Mouse (Mus musculus) brain, embryonic 14.5 days (tissue): ENCODE measurements at regions not wholly inside any gene's neighbourhood (a gene's known extent, or its start where the extent isn't known, plus 50 kb on each side); places are given as distances from the start of the nearest gene placed in this dataset.

Experiments
- DNase-seq: peaks from one replicate; pipeline ENCODE4 v3.0.0-alpha.2; 2011; ENCODE audit warnings: low read depth
- CTCF ChIP-seq: fragments of 200-500 bp; IDR thresholded peaks from 2 replicates; pipeline ENCODE4 v1.5.1; 2012; ENCODE audit warnings: inconsistent platforms, mild to moderate bottlenecking, moderate library complexity, borderline replicate concordance; ENCODE audit not compliant: insufficient read depth, insufficient read length; ENCODE audit errors: extremely low read depth
- POLR2A ChIP-seq: fragments of 200-500 bp; IDR thresholded peaks from 2 replicates; pipeline ENCODE4 v1.6.1; 2012; ENCODE audit warnings: mild to moderate bottlenecking, inconsistent platforms, borderline replicate concordance; ENCODE audit not compliant: poor library complexity, insufficient read depth, insufficient read length, severe bottlenecking; ENCODE audit errors: extremely low read depth

- no peak for DNase-seq
- TF ChIP-seq CTCF (no peak), POLR2A (no peak)
Measured at GRCm38 (mm10) chr9:31794911-31795310, 118.4 kb downstream of the Barx2 start.

- no peak for TF ChIP-seq CTCF
- TF ChIP-seq POLR2A = no peak
- DNase-seq = peak; percentile 54
Measured at GRCm38 (mm10) chr9:31775956-31776355, 137.3 kb downstream of the Barx2 start.

- TF ChIP-seq CTCF (no peak), POLR2A (no peak)
- DNase-seq = no peak
Measured at GRCm38 (mm10) chr9:31765401-31765800, 147.9 kb downstream of the Barx2 start.

GRCm38 (mm10) chr9:31757894-31758561 is 155.2 kb downstream of the Barx2 start:
- TF ChIP-seq POLR2A = no peak
- TF ChIP-seq CTCF = no peak
- DNase-seq = no peak

- no peak for DNase-seq
- no peak for TF ChIP-seq POLR2A
- TF ChIP-seq CTCF = no peak
Measured at GRCm38 (mm10) chr9:31730443-31730842, 182.8 kb downstream of the Barx2 start.

- TF ChIP-seq CTCF (peak; percentile 30; the same call in 1 of the 2 replicates), POLR2A (no peak)
- no peak for DNase-seq
Measured at GRCm38 (mm10) chr9:31719309-31719708, 194.0 kb downstream of the Barx2 start.

- DNase-seq = no peak
- no peak for TF ChIP-seq CTCF
Measured at GRCm38 (mm10) chr9:31710022-31710421, 203.2 kb downstream of the Barx2 start.

GRCm38 (mm10) chr9:31706688-31707087 is 206.6 kb downstream of the Barx2 start:
- DNase-seq = no peak
- TF ChIP-seq POLR2A = no peak
- no peak for TF ChIP-seq CTCF

- DNase-seq = no peak
- TF ChIP-seq POLR2A (no peak), CTCF (no peak)
Measured at GRCm38 (mm10) chr9:31690921-31691475, 222.3 kb downstream of the Barx2 start.

GRCm38 (mm10) chr9:31688398-31688705 is 224.1 kb upstream of the Tmem45b start:
- DNase-seq = no peak
- TF ChIP-seq POLR2A (no peak), CTCF (no peak)

GRCm38 (mm10) chr9:31687686-31688397 is 223.6 kb upstream of the Tmem45b start:
- TF ChIP-seq POLR2A = no peak
- TF ChIP-seq CTCF = no peak
- peak; percentile 47 for DNase-seq

GRCm38 (mm10) chr9:31686466-31686865 is 222.2 kb upstream of the Tmem45b start:
- DNase-seq = no peak
- TF ChIP-seq POLR2A (no peak), CTCF (no peak)

GRCm38 (mm10) chr9:31684812-31685188 is 220.5 kb upstream of the Tmem45b start:
- TF ChIP-seq POLR2A (no peak), CTCF (no peak)
- no peak for DNase-seq
